Mouse (Mus musculus) bone marrow, adult 2 months (tissue): ENCODE results near the gene Zfp169. TPM values are rescaled to one million over a fixed set of nuclear protein-coding genes. Genes with fewer than 3 reads are reported as not detected.

ENCODE experiments used
- H3K27ac ChIP-seq: fragments of 200-500 bp; 2 replicates; pipeline ENCODE4 v1.5.1; 2012; ENCODE audit warnings: low read depth, mild to moderate bottlenecking, control low read depth, inconsistent platforms, low read length; ENCODE audit not compliant: control insufficient read depth, poor library complexity, insufficient read depth
- H3K4me1 ChIP-seq: fragments of 200-500 bp; 2 replicates; pipeline ENCODE4 v1.6.1; 2011; ENCODE audit warnings: low read length; ENCODE audit not compliant: control insufficient read depth, insufficient read depth
- H3K4me3 ChIP-seq: fragments of 200-500 bp; replicated peaks from 2 replicates; pipeline ENCODE3; 2011; ENCODE audit warnings: mild to moderate bottlenecking, low read depth, low read length, control low read depth; ENCODE audit not compliant: control insufficient read depth
- CTCF ChIP-seq: fragments of 200-500 bp; IDR thresholded peaks from 2 replicates; pipeline ENCODE4 v1.5.1; 2011; ENCODE audit warnings: low read length, control low read depth; ENCODE audit not compliant: control insufficient read depth, insufficient read depth
- POLR2A ChIP-seq: fragments of 200-500 bp; IDR thresholded peaks from 2 replicates; pipeline ENCODE4 v1.6.1; 2011; ENCODE audit warnings: low read depth, mild to moderate bottlenecking, control low read depth, low read length, borderline replicate concordance; ENCODE audit not compliant: control insufficient read depth
- WGBS: fragments of 180-500 bp; shearing (Covaris S2); methylation state at CpG from one replicate; pipeline ENCODE4 v1.1.7; 2018; 5-methylcytosine and 5-hydroxymethylcytosine counted together
- polyA plus RNA-seq: library from polyadenylated mRNA; stranded (reverse); fragments of >200 nt; gene quantifications from 2 replicates; pipeline ENCODE4 v1.2.4, GENCODE M21; 2011; ENCODE audit warnings: low replicate concordance; ENCODE audit not compliant: missing spikeins, insufficient read depth, insufficient read length

The Zfp169 gene
- polyA plus RNA-seq: 1.4 and 3.3 TPM in 2 replicates

GRCm38 (mm10) chr13:48513003-48513929, at the start of gene Zfp169, which contains the start of gene A830005F24Rik:
Gene Zfp169 (minus strand): TSS chr13:48513451.
Gene A830005F24Rik (plus strand): TSS chr13:48513570.
- TF ChIP-seq POLR2A (peak; percentile 76), CTCF (no peak)
- peak within 1 kb of the TSS; percentile 96 for H3K4me3 ChIP-seq
- peak within 1 kb of the TSS; percentile 80 for H3K27ac ChIP-seq
- 1% methylated on average over 34 of the region's 34 CpGs for whole genome bisulfite sequencing
- H3K4me1 ChIP-seq: peaks cover 3% of the 10 kb centered on the region

GRCm38 (mm10) chr13:48562336-48562735, 49.1 kb upstream of the Zfp169 start:
- H3K4me3 ChIP-seq: no peak overlapping the region
- WGBS: 79% methylated on average over 5 of the region's 5 CpGs
- no peaks in the 10 kb centered on the region for H3K4me1 ChIP-seq
- TF ChIP-seq CTCF (no peak), POLR2A (no peak)
- H3K27ac ChIP-seq: no peak overlapping the region

GRCm38 (mm10) chr13:48561481-48561880, 48.2 kb upstream of the Zfp169 start:
- Histone ChIP-seq H3K27ac (no peak overlapping the region), H3K4me1 (no peaks in the 10 kb centered on the region), H3K4me3 (no peak overlapping the region)
- 76% methylated on average over 2 of the region's 2 CpGs for WGBS
- no peak for TF ChIP-seq POLR2A
- TF ChIP-seq CTCF: no peak

GRCm38 (mm10) chr13:48555976-48556375, 42.7 kb upstream of the Zfp169 start:
- no peaks in the 10 kb centered on the region for H3K4me1 ChIP-seq
- TF ChIP-seq POLR2A: no peak
- TF ChIP-seq CTCF: no peak
- no peak overlapping the region for H3K4me3 ChIP-seq
- H3K27ac ChIP-seq: no peak overlapping the region
- WGBS: 10% methylated on average over 1 of the region's 1 CpGs

- 83% methylated on average over 1 of the region's 1 CpGs for WGBS
- TF ChIP-seq CTCF (no peak), POLR2A (no peak)
- Histone ChIP-seq H3K4me1 (no peaks in the 10 kb centered on the region), H3K4me3 (no peak overlapping the region), H3K27ac (no peak overlapping the region)
These were observed 41.3 kb upstream of the Zfp169 start for GRCm38 (mm10) chr13:48554552-48554951.

- TF ChIP-seq CTCF (no peak), POLR2A (no peak)
- H3K27ac ChIP-seq: no peak overlapping the region
- WGBS: 89% methylated on average over 5 of the region's 5 CpGs
- no peak overlapping the region for H3K4me3 ChIP-seq
- H3K4me1 ChIP-seq: no peaks in the 10 kb centered on the region
These were observed 40.3 kb upstream of the Zfp169 start for GRCm38 (mm10) chr13:48553511-48553910.

- H3K4me3 ChIP-seq: peak overlapping the region; percentile 40
- no peaks in the 10 kb centered on the region for H3K4me1 ChIP-seq
- WGBS: 15% methylated on average over 21 of the region's 21 CpGs
- H3K27ac ChIP-seq: peak overlapping the region; percentile 36; the same call in 1 of the 2 replicates
- TF ChIP-seq POLR2A: peak; percentile 37; the same call in 1 of the 2 replicates
- TF ChIP-seq CTCF: no peak
These were observed 39.2 kb upstream of the Zfp169 start for GRCm38 (mm10) chr13:48552181-48553090.

GRCm38 (mm10) chr13:48548296-48548695, 35.0 kb upstream of the Zfp169 start:
- no peak for TF ChIP-seq CTCF
- 79% methylated on average over 5 of the region's 5 CpGs for WGBS
- Histone ChIP-seq H3K4me1 (peaks cover 1% of the 10 kb centered on the region), H3K27ac (no peak overlapping the region), H3K4me3 (no peak overlapping the region)
